Mouse (Mus musculus): ENCODE data around the gene Tent5c. TPM values are rescaled to one million over a fixed set of nuclear protein-coding genes. Genes with fewer than 3 reads are reported as not detected.

Tent5c gene
- polyA plus RNA-seq, 1 experiment: 11.4 TPM

GRCm38 (mm10) chr3:100462235-100463083, 26.7 kb downstream of the Tent5c start:
- Histone ChIP-seq H3K4me3 (replicated peaks; ENCODE audit: extremely low read depth, low read depth, low read length) (no peak overlapping the region), H3K4me1 (ENCODE audit: control insufficient read depth, insufficient read depth, low read length) (no peaks in the 10 kb centered on the region)
- WGBS: 70% methylated on average over 8 of the region's 8 CpGs
- TF ChIP-seq CTCF (IDR thresholded peaks at IDR 0.05; ENCODE audit: insufficient read depth, low read length) (no peak), POLR2A (IDR thresholded peaks at IDR 0.05; ENCODE audit: borderline replicate concordance, extremely low read depth, low read depth, low read length) (no peak)
- DNase-seq: no peak

GRCm38 (mm10) chr3:100460510-100460909, 28.6 kb downstream of the Tent5c start:
- TF ChIP-seq POLR2A (IDR thresholded peaks at IDR 0.05; ENCODE audit: borderline replicate concordance, extremely low read depth, low read depth, low read length): no peak
- no peak for TF ChIP-seq CTCF (IDR thresholded peaks at IDR 0.05; ENCODE audit: insufficient read depth, low read length)
- DNase-seq: no peak
- WGBS: 79% methylated on average over 2 of the region's 2 CpGs
- Histone ChIP-seq H3K4me1 (ENCODE audit: control insufficient read depth, insufficient read depth, low read length) (no peaks in the 10 kb centered on the region), H3K4me3 (replicated peaks; ENCODE audit: extremely low read depth, low read depth, low read length) (no peak overlapping the region)

- no peaks in the 10 kb centered on the region for H3K4me1 ChIP-seq (ENCODE audit: control insufficient read depth, insufficient read depth, low read length)
- DNase-seq: no peak
- 79% methylated on average over 7 of the region's 7 CpGs for WGBS
- TF ChIP-seq CTCF (IDR thresholded peaks at IDR 0.05; ENCODE audit: insufficient read depth, low read length) (no peak), POLR2A (IDR thresholded peaks at IDR 0.05; ENCODE audit: borderline replicate concordance, extremely low read depth, low read depth, low read length) (no peak)
- H3K4me3 ChIP-seq (replicated peaks; ENCODE audit: extremely low read depth, low read depth, low read length): no peak overlapping the region
Measured at GRCm38 (mm10) chr3:100443798-100444500, 45.2 kb downstream of the Tent5c start.

- no peaks in the 10 kb centered on the region for H3K4me1 ChIP-seq (ENCODE audit: control insufficient read depth, insufficient read depth, low read length)
- TF ChIP-seq CTCF (IDR thresholded peaks at IDR 0.05; ENCODE audit: insufficient read depth, low read length): no peak
- no peak for TF ChIP-seq POLR2A (IDR thresholded peaks at IDR 0.05; ENCODE audit: borderline replicate concordance, extremely low read depth, low read depth, low read length)
- no peak for DNase-seq
- H3K4me3 ChIP-seq (replicated peaks; ENCODE audit: extremely low read depth, low read depth, low read length): no peak overlapping the region
- WGBS: 64% methylated on average over 6 of the region's 6 CpGs
Measured at GRCm38 (mm10) chr3:100442499-100442898, 46.6 kb downstream of the Tent5c start.

- Histone ChIP-seq H3K4me3 (replicated peaks; ENCODE audit: extremely low read depth, low read depth, low read length) (no peak overlapping the region), H3K4me1 (ENCODE audit: control insufficient read depth, insufficient read depth, low read length) (no peaks in the 10 kb centered on the region)
- TF ChIP-seq POLR2A (IDR thresholded peaks at IDR 0.05; ENCODE audit: borderline replicate concordance, extremely low read depth, low read depth, low read length) (no peak), CTCF (IDR thresholded peaks at IDR 0.05; ENCODE audit: insufficient read depth, low read length) (no peak)
- DNase-seq: no peak
- 42% methylated on average over 4 of the region's 4 CpGs for WGBS
Measured at GRCm38 (mm10) chr3:100440754-100441153, 48.4 kb downstream of the Tent5c start.

- 23% methylated on average over 6 of the region's 6 CpGs for WGBS
- Histone ChIP-seq H3K4me3 (replicated peaks; ENCODE audit: extremely low read depth, low read depth, low read length) (no peak overlapping the region), H3K4me1 (ENCODE audit: control insufficient read depth, insufficient read depth, low read length) (no peaks in the 10 kb centered on the region)
- TF ChIP-seq CTCF (IDR thresholded peaks at IDR 0.05; ENCODE audit: insufficient read depth, low read length) (no peak), POLR2A (IDR thresholded peaks at IDR 0.05; ENCODE audit: borderline replicate concordance, extremely low read depth, low read depth, low read length) (no peak)
- no peak for DNase-seq
Measured at GRCm38 (mm10) chr3:100440009-100440408, 49.1 kb downstream of the Tent5c start.

- 47% methylated on average over 3 of the region's 3 CpGs for WGBS
- no peak for DNase-seq
- TF ChIP-seq CTCF (IDR thresholded peaks at IDR 0.05; ENCODE audit: insufficient read depth, low read length) (no peak), POLR2A (IDR thresholded peaks at IDR 0.05; ENCODE audit: borderline replicate concordance, extremely low read depth, low read depth, low read length) (no peak)
Measured at GRCm38 (mm10) chr3:100439088-100439487, 50.0 kb downstream of the Tent5c start.

GRCm38 (mm10) chr3:100438461-100439002, 50.6 kb downstream of the Tent5c start:
- 63% methylated on average over 4 of the region's 4 CpGs for WGBS
- DNase-seq: no peak
- H3K4me1 ChIP-seq (ENCODE audit: control insufficient read depth, insufficient read depth, low read length): no peaks in the 10 kb centered on the region
- no peak for TF ChIP-seq POLR2A (IDR thresholded peaks at IDR 0.05; ENCODE audit: borderline replicate concordance, extremely low read depth, low read depth, low read length)
- TF ChIP-seq CTCF (IDR thresholded peaks at IDR 0.05; ENCODE audit: insufficient read depth, low read length): no peak
- no peak overlapping the region for H3K4me3 ChIP-seq (replicated peaks; ENCODE audit: extremely low read depth, low read depth, low read length)

More at GRCm38 (mm10) chr3:100439088-100439487, 50.0 kb downstream of the Tent5c start:
- no peaks in the 10 kb centered on the region for H3K4me1 ChIP-seq (ENCODE audit: control insufficient read depth, insufficient read depth, low read length)
- no peak overlapping the region for H3K4me3 ChIP-seq (replicated peaks; ENCODE audit: extremely low read depth, low read depth, low read length)

- no peak for DNase-seq
- 47% methylated on average over 7 of the region's 7 CpGs for WGBS
- TF ChIP-seq POLR2A (IDR thresholded peaks at IDR 0.05; ENCODE audit: borderline replicate concordance, extremely low read depth, low read depth, low read length) (no peak), CTCF (IDR thresholded peaks at IDR 0.05; ENCODE audit: insufficient read depth, low read length) (no peak)
Measured at GRCm38 (mm10) chr3:100436756-100437155, 52.4 kb downstream of the Tent5c start.

More at GRCm38 (mm10) chr3:100436756-100437155, 52.4 kb downstream of the Tent5c start:
- Histone ChIP-seq H3K4me3 (replicated peaks; ENCODE audit: extremely low read depth, low read depth, low read length) (no peak overlapping the region), H3K4me1 (ENCODE audit: control insufficient read depth, insufficient read depth, low read length) (no peaks in the 10 kb centered on the region)
